ENCODE assay signal across 8 mouse cellular contexts in genomic region chr6:58603485-58604090, GRCm38 (mm10). TPM values are rescaled to one million over a fixed set of nuclear protein-coding genes. Genes with fewer than 3 reads are reported as not detected.
DNase-seq lines count a peak whose midpoint lies in the region; ATAC-seq and TF ChIP-seq lines count a peak whose summit lies in the region.
"Not testable (repeated sequence)": the region's sequence is repeated elsewhere in the genome, so short reads cannot be mapped to it uniquely, and the experiment has no call there.

No protein-coding gene starts in this region.

- H3K27me3 ChIP-seq in cerebellum, adult 2 months (ENCODE audit: control insufficient read depth, insufficient read depth, low read length); forebrain, embryonic 13.5 days; hindbrain, embryonic 11.5 days (ENCODE audit: control insufficient read depth, insufficient read depth, low read length); kidney, embryonic 16.5 days (ENCODE audit: insufficient read depth, low read length); liver, embryonic 11.5 days (replicated peaks; ENCODE audit: control insufficient read depth, insufficient read depth, low read length); midbrain, embryonic 12.5 days: not testable (repeated sequence)

- not testable (repeated sequence) for H3K36me3 ChIP-seq in ES-E14 (ENCODE audit: control insufficient read depth, insufficient read depth, low read length, poor library complexity, severe bottlenecking); forebrain, embryonic 13.5 days (ENCODE audit: poor library complexity, severe bottlenecking); hindbrain, embryonic 11.5 days (ENCODE audit: control insufficient read depth, insufficient read depth, low read length); kidney, embryonic 16.5 days (ENCODE audit: insufficient read depth, low read length); liver, embryonic 11.5 days (ENCODE audit: control insufficient read depth, insufficient read depth, low read length); midbrain, embryonic 12.5 days

- peak; percentile 71 for ATAC-seq in forebrain, embryonic 13.5 days
- ATAC-seq in hindbrain, embryonic 11.5 days (ENCODE audit: low FRiP score) = peak; percentile 57
- ATAC-seq in kidney, embryonic 16.5 days (ENCODE audit: low FRiP score, low TSS enrichment) = peak; percentile 64
- ATAC-seq in liver, embryonic 11.5 days (replicated peaks; ENCODE audit: low FRiP score) = peak; percentile 49
- ATAC-seq in midbrain, embryonic 12.5 days (ENCODE audit: low FRiP score, low read depth) = peak; percentile 66

- not testable (repeated sequence) for H3K4me3 ChIP-seq in ES-E14 (ENCODE audit: insufficient read depth in 1 of 2, low read depth in 1 of 2, low read length in 2 of 2, poor library complexity in 1 of 2, severe bottlenecking in 1 of 2); cerebellum, adult 2 months (replicated peaks; ENCODE audit: insufficient read depth, low read depth, low read length); forebrain, embryonic 13.5 days; hindbrain, embryonic 11.5 days (ENCODE audit: low read depth, low read length); kidney, embryonic 16.5 days (ENCODE audit: low read length); liver, embryonic 11.5 days (ENCODE audit: low read depth, low read length); midbrain, embryonic 12.5 days

- not testable (repeated sequence) for H3K9me3 ChIP-seq in ES-E14 (ENCODE audit: control insufficient read depth, insufficient read depth, low read depth, low read length); forebrain, embryonic 13.5 days (replicated peaks); hindbrain, embryonic 11.5 days (ENCODE audit: control insufficient read depth, low read length); kidney, embryonic 16.5 days (ENCODE audit: low read length); liver, embryonic 11.5 days (ENCODE audit: control insufficient read depth, low read length); midbrain, embryonic 12.5 days

- 0 out of 2 replicates have a peak, but pooled peaks have one; percentile 8 for TF ChIP-seq CTCF in cerebellum, adult 2 months (IDR thresholded peaks at IDR 0.05; ENCODE audit: borderline replicate concordance, insufficient read depth, low read depth, low read length)

- H3K4me2 ChIP-seq in forebrain, embryonic 13.5 days; hindbrain, embryonic 11.5 days (replicated peaks; ENCODE audit: low read depth, low read length); kidney, embryonic 16.5 days (replicated peaks; ENCODE audit: low read depth, low read length); liver, embryonic 11.5 days; midbrain, embryonic 12.5 days (replicated peaks): not testable (repeated sequence)

- H3K9ac ChIP-seq in ES-E14 (ENCODE audit: insufficient read depth, low read depth, low read length, poor library complexity, severe bottlenecking); forebrain, embryonic 13.5 days; hindbrain, embryonic 11.5 days (ENCODE audit: low read depth, low read length); kidney, embryonic 16.5 days (replicated peaks; ENCODE audit: low read length); liver, embryonic 11.5 days (ENCODE audit: low read depth, low read length); midbrain, embryonic 12.5 days (replicated peaks): not testable (repeated sequence)

- 67% methylated on average over 3 of the region's 3 CpGs for WGBS in cerebellum, adult 2 months
- WGBS in forebrain, embryonic 13.5 days = 75% methylated on average over 3 of the region's 3 CpGs
- 78% methylated on average over 3 of the region's 3 CpGs for WGBS in hindbrain, embryonic 11.5 days
- WGBS in kidney, embryonic 16.5 days = 74% methylated on average over 3 of the region's 3 CpGs
- 64% methylated on average over 3 of the region's 3 CpGs for WGBS in liver, embryonic 11.5 days
- WGBS in midbrain, embryonic 12.5 days = 74% methylated on average over 3 of the region's 3 CpGs

- TF ChIP-seq POLR2A in cerebellum, adult 2 months (IDR thresholded peaks at IDR 0.05; ENCODE audit: borderline replicate concordance, insufficient read depth, low read length) = not testable (repeated sequence)

- in situ Hi-C loops in ES-E14 (cut with MboI; ENCODE audit: low sequenced_read_pairs in 2 of 2, unreplicated experiment in 2 of 2) = loop anchor here in 1 of 2 experiments (10.0 kb wide), 1 partner anchor 171 kb away; no protein-coding TSS in a partner anchor

- H3K27ac ChIP-seq in ES-E14 (ENCODE audit: insufficient read depth, low read depth, low read length, poor library complexity, severe bottlenecking); cerebellum, adult 2 months (ENCODE audit: insufficient read depth, low read length); forebrain, embryonic 13.5 days; hindbrain, embryonic 11.5 days (ENCODE audit: low read depth, low read length); kidney, embryonic 16.5 days (ENCODE audit: low read length); liver, embryonic 11.5 days (ENCODE audit: low read depth, low read length); midbrain, embryonic 12.5 days (replicated peaks): not testable (repeated sequence)

- DNase-seq in ES-E14 (ENCODE audit: low read depth, low spot score); liver, embryonic 11.5 days (ENCODE audit: low spot score): not testable (repeated sequence)
- DNase-seq in cerebellum, adult 2 months = peak in 1 of 2 experiments; percentile 18
- DNase-seq in hindbrain, embryonic 11.5 days (ENCODE audit: low spot score) = peak; percentile 20
- peak; percentile 26 to 30 for DNase-seq in right cerebral cortex, postnatal 10 days (ENCODE audit: low spot score in 2 of 2)

- not testable (repeated sequence) for H3K4me1 ChIP-seq in ES-E14 (ENCODE audit: control insufficient read depth in 2 of 2, insufficient read depth in 2 of 2, low read length in 2 of 2, poor library complexity in 1 of 2); cerebellum, adult 2 months (ENCODE audit: control insufficient read depth, insufficient read depth, low read length); forebrain, embryonic 13.5 days; hindbrain, embryonic 11.5 days (replicated peaks; ENCODE audit: control insufficient read depth, insufficient read depth, low read length); kidney, embryonic 16.5 days (ENCODE audit: insufficient read depth, low read length); liver, embryonic 11.5 days (replicated peaks; ENCODE audit: control insufficient read depth, insufficient read depth, low read length); midbrain, embryonic 12.5 days

TF ChIP-seq in ES-E14, 5 proteins besides CTCF, POLR2A, EP300 and RAD21:
- 0 out of 2 replicates have a peak, but pooled peaks have one; percentile 8 for TF ChIP-seq ZC3H11A (IDR thresholded peaks at IDR 0.05; ENCODE audit: borderline replicate concordance, low read depth, low read length)
TF ChIP-seq in ES-E14: peak in this region for 1; not testable (repeated sequence) for 4.

RNA-seq across cellular contexts. Expression of gene Abcg2, which starts 19.3 kb away (rescaled TPM):
- 138 and 140 TPM in 2 replicates for total RNA-seq in ES-E14 (2012; rRNA removed)
- polyA plus RNA-seq in cerebellum, adult 2 months (2012; rRNA removed) = 16.4 and 16.8 TPM in 2 replicates
- polyA plus RNA-seq in forebrain, embryonic 13.5 days (2015; fragmentation: Nextera tagmentation; extraction: Ambion mirVana) = 33.7 and 35.5 TPM in 2 replicates
- 41.8 and 46.7 TPM in 2 replicates for polyA plus RNA-seq in hindbrain, embryonic 11.5 days (2014; fragmentation: Nextera tagmentation; extraction: Ambion mirVana)
- 117 and 124 TPM in 2 replicates for polyA plus RNA-seq in kidney, embryonic 16.5 days (2015; fragmentation: Nextera tagmentation; extraction: Ambion mirVana)
- polyA plus RNA-seq in liver, embryonic 11.5 days (2014; fragmentation: Nextera tagmentation; extraction: Ambion mirVana) = 135 and 153 TPM in 2 replicates
- 39.8 and 39.9 TPM in 2 replicates for polyA plus RNA-seq in midbrain, embryonic 12.5 days (2016; fragmentation: Nextera tagmentation; extraction: Ambion mirVana)
